Mouse (Mus musculus) adrenal gland, adult 8-10 months (tissue): Measurements from ENCODE around the gene Dock4. TPM values are rescaled to one million over a fixed set of nuclear protein-coding genes. Genes with fewer than 3 reads are reported as not detected.

ENCODE experiments used
- DNase-seq: peaks from one replicate; pipeline ENCODE4 v3.0.0; 2022
- total RNA-seq, 4 experiments: library from RNA; stranded (reverse); gene quantifications; 2 replicates each; pipeline ENCODE4 v1.2.4; 2022

The Dock4 gene
- total RNA-seq, 4 experiments from 2014 or later, result 17.5 to 29.9 (median 24.6) TPM

DNA sequence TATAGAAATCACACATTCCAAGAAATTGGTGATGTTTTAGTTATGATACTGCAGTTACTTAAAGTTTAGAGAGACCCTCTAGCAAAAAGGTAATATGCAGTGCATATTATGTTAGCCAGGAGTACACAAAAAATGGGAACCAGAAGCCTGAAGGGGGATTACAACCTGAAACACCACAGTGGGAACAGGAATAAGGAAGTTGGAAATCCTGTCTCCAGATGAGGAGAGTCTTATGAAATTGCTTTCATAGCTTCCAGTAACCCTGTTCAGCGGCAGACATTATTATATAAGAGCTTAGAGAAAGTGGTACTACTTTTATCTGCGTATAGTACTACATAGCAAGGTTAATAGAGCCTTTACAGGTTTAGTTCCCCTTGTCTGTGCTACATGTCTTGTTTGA, 210.1 kb downstream of the Dock4 start:
- no peak for DNase-seq

DNA sequence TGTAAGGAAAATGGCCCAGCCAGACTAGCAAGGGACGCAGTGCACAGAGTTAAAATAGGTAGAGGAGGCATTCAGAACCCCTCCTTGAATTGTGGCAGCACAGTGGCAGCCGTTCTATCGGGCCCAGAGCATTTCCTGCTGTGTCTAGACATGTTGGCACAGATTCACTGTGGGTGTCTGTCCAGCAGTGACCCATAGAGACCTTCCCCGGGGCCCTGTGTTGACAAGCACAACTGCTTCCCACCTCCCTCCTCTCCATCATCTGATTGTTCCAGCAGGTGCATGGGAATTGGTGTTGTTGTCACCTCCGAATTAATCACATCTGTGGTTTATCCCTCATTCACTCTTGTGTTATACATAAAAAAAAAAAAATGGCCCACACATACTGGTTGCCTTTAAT, 210.7 kb downstream of the Dock4 start:
- no peak for DNase-seq

DNA sequence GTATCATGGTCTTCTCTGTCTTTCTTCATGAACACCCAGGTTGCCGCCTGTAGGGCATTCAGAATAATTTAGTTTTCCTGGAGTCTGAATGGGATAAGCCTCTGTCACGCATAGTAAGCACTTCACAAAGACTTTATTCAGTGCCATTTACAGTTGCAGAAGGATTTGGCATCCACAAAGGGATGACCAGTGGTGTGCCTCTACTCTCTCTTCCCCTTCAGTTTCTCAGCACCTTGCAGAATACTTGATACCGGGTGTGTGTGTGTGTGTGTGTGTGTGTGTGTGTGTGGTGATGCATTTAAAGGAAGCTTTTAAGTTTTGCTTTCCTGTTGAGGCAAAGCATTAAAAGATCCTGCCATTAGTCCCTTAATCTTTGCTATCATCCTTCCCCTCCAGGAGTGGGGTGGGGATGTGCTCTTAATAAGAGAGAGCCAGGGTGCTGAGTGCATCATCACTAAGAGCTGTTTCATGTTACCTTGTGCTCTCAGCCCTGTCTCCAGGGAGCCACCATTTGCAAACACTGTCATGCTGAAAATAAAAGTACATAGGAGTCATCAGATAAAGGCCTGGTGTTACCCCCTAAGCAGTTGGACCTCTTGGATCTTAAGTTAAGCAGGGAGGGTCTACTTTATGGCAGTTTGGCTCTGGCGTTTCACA, 211.6 kb downstream of the Dock4 start:
- no peak for DNase-seq

DNA sequence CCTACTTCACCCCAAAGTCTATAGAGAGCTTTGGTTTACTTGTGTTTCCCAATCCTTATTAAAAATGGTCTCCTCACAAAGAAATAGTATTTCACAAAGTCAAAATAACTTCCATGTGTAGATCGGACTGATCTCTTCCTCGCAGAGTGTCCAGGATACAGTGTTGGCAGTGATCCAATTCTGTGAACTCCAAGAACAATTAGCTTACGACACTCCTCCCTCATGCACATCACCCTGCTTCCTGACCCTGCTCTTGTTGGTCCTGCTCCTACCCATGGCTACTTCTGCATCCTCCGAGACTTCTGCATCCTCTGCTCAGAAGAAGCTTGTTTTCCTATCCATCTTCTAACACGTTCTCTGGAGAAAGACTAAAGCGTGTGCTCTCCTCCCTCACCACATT, 213.9 kb downstream of the Dock4 start:
- DNase-seq, result no peak

DNA sequence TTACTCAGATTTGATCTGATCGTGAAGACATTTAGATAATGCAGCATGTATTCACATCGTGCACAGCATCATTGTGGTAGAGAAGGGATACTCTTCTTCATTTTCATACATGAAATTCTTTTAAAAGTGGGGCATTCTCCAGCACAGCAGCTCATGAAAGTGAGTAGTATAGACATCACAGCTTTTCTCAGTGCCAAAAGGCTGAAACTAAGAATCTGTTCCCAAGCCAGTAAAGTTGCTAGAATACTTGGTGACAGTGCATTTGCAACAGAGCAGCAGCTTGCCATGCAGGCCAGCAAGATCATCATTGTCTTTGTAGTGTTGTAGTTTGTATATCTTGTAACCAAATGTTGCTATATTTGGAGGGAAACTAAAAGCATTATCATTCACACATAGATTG, 223.7 kb downstream of the Dock4 start:
- no peak for DNase-seq

DNA sequence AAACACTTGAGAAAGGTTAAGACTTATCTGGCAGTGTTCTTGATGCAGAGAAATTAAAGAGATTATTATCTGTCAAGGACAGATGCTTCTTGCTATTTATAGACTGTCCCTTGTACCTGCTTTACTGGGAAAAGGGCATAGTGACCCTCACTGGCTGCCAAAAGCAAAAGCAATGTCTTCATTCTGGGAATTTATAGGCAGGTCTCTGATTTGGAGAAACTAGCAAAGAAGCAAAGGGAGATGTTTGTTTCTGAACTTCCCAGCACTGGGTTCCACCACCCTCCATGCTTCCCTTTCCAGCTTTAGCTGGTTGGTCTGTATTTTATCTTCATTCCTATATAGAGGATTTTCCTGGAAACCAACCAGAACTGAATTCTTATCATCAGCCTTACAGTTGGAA, 225.0 kb downstream of the Dock4 start:
- DNase-seq, result peak; percentile 32

DNA sequence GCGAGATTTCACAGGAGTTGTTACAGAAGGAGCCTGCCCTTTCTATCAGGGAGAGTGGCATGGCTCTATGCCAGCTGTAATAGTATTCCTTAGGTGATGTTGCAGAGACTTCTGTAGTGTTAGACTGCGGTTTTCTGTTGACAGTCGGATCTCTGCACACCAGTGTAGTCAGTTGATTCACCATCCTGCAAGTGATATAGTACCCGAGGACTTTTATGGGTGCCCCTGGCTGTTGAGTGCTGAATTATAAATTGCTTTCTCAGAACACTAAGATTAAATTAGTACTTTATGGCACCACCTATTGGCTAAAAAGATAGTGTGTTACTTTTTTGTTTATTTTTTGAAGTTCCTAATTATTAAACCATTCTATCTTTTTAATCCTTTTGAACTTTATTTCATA, 234.0 kb downstream of the Dock4 start:
- DNase-seq, result no peak

DNA sequence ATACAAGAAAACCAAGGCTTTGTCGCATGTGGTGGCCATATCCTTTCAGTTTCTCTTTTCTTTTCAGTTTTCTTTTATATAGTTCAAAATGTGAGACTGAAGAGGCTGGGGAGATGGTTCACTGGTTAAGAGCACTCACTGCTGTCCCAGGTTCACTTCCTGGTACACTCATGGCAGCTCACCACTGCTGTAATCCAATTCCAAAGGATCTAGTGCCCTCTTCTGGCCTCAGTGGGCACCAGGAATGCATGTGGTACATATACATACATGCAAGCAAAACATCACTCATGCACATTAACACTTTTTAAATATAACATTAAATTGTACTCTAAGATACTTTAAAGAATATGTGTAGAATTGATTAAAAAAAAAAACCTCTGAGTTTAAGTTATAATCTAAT, 234.8 kb downstream of the Dock4 start:
- peak; percentile 29 for DNase-seq

DNA sequence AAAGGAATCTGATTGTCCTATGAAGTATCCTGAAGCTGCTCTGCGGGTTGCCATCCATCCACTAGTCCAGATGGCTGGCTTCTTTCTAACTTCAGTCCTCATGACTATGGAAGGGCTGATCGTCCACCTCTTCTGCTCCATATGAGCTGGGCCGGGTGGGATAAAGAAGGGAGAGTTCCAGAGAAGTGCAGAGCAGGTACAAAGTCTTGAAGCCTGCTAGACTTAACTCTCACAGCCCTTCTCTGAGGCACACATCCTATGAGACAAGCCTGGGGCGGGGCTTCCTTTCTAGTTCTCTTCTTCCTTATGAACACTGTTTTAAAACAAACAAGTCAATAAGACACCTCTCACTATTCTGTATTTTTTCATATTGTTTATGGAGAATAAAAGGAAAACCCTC, 245.7 kb downstream of the Dock4 start:
- no peak for DNase-seq

DNA sequence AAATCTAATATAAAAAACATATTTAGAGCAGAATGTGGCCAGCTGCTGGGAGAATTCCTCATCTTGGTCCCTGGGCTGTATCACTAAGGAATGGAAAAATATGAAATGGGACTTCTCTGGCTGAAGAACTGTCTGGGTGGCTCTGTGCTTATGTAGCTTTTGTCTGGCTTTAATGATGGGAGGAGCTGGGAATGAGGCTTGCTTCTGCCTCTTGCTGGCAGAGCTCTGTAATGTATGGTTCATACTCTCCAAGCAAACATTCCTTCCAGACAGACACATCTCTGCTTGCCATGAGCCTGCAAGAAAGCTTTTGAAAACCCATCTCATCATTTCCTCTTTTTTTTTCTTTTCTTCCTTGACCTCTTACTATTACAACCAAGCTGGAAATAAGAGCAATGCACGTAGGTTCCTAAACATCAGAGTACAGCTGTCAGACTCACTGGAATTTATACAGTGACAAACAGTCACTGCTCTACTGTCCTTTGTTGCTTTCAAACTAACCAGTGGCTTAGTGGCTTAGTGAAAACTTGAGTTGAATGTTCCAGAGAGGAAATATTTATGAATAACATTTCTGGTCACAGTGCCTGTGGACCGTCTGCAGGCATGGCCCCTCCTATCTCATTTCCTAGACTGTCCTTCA, 248.4 kb downstream of the Dock4 start:
- no peak for DNase-seq

DNA sequence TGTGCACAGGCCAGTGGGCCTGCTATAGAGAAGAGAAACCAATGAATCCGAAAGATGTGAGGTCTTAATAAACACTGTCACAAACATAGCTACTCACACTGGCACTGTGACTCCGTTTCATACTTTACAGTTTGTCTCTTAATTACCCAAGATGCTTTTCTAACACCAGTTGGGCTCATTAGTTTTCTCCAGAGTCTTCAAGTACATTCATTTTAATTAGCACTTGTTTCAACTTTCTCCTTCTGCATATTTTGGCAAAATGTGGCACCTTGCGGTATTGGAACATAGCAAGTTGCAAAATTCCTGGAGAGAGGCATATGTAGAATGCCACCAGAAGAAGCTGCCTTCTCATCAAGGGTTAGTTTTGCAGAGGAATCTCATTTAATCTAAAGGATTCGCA, 252.6 kb downstream of the Dock4 start:
- DNase-seq, result no peak

DNA sequence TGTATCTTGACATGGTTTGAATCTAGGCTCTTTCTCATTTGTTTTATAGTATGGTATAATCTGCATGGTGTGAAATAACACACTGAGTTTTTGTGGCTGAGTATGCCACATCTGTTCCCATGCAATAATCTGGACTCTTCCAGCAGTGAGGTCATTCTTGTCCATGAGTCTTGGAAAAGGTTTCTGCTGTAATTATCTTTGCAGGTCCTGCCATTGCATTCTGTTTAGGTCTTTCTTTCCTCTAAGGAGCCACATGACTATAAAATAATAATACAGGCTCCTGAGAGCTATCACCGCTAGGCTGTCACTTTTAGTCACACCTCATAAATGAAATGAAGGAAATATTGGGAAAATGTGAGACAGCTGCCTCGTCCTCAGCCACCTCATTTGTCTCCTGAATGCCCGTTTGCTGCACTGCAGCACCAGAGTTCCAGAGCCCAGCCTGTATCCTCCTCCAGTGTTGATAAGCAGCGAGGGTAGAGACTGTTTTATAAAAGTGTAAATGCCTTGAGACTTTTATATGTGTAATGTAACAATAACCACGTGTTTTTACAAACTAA, 256.6 kb downstream of the Dock4 start:
- DNase-seq, result no peak

DNA sequence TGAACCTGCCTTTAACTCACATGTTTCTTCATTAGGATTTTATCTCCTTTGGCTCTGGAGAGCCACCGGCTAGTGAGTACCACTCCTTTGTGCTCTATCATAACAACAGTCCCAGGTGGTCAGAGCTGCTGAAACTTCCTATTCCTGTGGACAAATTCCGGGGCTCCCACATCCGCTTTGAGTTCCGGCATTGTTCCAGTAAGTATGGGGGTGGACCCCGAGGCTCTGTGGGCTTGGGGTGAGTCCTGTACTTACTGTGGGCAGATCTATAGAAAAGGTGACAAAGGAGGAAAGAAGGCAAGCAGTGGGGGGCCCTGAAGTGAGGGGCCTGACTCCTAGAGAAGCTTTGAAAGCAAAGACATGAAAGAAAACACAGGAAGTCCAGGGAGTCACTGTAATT, 258.5 kb downstream of the Dock4 start:
- DNase-seq, result no peak

DNA sequence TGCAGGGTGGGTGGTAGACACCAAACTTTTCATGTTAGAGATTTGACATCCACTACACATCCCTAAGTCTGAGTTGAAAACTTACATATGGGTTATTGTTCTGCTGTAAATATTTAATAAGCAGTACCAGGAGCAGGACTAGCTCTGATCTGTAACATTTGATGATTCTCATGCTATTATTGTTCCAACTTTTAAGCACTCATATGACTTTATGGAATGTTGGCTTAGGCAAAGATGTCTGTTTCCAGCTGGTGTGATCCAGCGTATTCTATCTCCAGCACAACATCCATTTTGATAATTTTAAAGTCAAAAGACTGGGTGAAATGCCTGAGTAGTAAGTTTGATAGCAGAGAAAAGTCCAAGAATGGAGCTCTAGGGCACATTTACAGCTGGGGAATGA, 261.4 kb downstream of the Dock4 start:
- no peak for DNase-seq

DNA sequence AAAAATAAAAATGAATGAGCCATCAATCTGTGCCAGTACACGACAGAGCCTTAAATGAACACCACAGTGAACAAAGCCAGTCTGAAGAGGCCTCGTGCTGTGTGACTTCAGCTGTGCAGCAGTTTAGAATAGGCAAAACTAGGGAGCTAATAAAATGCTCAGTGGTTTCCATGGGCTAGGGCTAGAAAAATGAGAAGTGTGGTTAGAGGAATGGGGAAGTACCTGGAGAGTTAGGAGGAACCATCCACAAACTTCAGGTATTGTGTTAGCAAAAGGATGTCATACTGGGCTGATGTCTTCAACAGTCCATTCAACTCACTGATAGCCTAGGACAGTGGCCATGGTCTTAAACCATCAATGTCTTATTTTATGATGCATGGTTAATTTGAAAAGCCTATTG, 263.3 kb downstream of the Dock4 start:
- no peak for DNase-seq

DNA sequence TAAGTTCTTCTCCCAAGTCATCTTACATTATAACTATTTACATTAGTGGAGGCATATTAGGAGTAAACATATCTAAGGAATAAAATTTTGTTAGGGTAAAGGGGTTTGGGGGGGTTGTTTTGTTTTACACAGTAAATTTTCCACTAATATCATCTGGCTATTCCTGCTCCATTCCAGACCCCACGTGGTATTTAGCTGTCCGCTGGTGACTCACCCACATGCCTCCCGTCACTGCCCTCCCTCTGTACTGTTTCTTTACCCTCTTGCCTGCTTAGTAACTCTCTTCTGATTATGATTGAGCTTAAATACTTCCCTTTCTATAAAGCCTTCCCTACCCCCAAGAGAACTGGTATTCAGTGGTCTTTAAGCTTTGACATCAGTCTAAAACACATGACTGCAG, 266.5 kb downstream of the Dock4 start:
- no peak for DNase-seq

DNA sequence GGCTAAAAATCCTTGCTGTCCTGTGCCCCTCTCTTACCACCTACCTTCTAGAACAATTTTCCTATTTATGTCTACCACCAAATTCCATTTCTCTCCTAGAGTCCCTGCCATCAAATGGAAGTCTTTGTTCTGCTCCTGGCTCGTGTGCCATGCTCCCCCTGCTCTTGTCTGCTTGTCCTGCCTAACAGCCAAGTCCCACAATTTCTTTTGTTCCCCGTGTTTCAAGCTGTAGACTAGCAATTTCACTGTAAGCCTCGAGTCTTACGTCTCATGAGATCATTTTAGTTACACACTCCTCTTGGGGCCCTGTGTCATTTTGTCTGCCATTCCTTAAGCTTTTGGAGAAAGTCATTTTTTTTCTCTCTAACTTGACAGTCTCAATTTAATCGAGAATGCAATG, 268.5 kb downstream of the Dock4 start:
- no peak for DNase-seq

DNA sequence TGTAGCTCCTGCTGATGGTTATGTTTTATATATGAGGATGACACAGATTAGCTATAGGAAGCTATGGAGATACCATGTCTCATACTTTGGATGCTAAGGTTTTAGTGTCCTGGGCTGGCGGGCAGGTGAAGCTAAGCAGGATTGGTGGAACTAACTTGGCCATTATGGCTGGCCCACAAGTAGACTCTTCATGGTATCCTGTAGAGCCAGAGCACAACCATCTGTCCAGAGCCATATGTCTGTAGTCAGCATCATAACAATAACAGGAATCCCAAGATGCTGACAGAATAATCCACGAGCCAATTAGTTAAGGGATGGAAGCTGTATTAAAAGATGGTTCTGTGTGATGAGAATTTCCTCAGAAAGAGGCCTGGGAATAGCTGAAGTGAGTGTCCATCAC, 269.4 kb downstream of the Dock4 start:
- no peak for DNase-seq

DNA sequence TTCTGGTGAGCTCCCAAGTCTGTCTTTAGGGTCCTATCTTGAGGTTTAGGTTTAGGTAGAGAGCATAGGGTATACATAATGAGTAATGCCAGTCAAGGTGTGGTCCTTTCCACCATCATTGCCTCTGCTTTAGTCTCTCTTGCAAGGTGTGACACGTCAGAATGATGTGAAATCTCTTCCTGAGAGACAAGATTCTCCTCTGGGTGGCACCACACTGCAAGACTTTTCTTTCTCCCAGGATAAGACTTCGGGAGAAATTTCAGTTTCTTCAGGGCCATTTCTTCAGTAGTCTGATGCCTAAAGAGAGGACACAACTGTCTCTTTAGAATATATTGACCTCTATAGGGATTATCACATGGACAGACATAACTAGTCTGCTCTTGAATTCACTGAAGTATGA, 282.6 kb downstream of the Dock4 start:
- no peak for DNase-seq

DNA sequence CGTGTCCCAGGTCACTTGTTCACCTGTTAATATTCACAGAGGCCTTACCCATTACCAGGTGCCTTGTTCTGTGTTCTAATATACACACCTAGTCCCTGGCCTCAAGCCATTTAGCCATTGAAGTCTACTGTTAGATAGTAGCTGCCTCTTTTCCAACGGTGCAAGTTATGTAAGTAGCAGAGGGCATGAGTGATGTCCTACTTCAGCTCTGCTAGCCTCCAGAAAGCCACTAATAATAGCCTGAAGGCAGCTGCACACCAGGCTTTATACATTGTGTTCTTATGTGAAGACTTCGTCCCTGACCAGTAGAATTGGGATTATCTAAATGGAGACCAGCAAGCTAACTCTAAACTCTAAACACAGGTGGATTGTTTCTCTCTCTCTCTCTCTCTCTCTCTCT, 285.0 kb downstream of the Dock4 start:
- DNase-seq, result no peak

DNA sequence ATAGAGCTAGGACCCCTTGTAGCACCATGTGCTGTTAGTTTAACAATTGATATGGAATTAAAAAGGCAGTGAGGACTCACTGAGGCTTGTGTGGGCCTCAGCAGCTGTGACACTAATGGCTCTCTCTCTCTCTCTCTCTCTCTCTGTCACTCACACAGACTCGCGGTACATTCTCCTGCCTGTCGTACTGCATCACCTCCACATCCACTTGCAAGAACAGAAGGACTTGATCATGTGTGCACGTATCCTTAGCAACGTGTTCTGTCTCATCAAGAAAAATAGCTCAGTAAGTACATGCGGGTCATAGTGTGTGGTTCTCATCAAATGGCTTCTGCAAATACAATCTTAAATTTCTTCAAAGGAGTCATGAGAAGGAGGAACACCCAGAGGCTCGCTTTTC, 299.7 kb downstream of the Dock4 start:
- no peak for DNase-seq

DNA sequence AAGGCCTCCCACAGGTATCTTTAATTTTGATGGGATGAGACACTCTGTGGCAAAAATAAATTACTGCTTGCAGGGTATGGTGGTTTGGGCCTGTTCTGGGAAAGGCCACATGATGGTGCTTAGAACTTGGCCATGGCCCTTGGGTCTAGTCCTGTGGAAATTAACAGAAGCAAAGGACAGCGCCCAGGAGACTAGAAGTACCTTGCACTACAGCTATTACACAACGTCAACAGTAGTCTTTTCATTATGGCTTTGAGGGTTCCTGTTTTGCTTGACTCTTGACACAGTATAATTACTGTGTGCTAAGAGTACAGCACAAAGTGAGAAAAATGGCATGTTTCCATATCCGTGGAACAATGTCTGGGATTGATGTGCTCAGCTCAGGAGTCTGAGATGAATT, 300.3 kb downstream of the Dock4 start:
- no peak for DNase-seq

DNA sequence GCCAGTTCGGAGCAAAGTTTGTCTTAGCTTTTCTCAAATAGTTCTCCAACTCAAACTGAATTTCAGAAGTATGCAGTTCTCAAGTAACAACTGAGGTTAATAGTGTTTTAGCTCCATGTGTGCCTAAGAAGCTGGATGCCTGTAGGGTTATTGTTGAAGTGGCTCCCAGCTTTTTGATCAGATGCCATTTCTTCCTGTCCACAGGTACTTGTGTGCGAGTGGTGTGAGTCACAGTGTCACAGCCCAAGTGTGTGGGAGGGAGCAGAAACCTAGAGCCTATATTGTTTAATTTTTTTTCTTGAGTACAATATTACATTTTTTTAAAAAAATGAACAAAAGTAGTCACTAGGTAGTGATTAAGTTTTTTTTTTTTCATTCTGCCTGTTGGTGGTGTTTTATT, 313.5 kb downstream of the Dock4 start:
- no peak for DNase-seq

DNA sequence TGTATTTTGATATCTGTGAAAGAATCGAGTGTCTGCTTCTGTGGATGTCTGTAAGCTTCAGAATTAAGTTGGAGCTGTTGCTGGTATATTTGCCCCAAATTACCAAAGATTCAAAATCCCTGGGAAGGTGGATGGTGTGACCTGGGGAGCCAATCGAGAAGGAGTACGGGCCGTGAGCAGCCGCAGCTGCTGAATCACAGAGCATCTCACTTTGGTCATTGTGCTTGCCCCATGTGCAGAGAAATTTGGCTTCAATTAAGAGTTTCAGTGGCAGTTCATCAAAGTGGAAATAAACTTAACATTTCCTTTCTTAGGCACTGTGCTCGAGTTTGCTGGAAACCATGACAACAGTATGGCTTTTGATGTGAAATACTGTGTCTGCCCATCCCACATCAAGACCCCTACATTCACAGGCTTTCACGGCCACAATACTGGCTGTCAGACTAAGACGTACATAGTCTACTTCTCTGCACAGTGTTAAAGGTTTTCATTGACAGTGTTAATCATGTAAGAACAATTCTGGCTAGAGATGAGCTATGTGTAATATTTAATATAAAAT, 321.6 kb downstream of the Dock4 start:
- DNase-seq, result no peak
